Mouse (Mus musculus): ENCODE results near the gene Ncoa5. TPM values are rescaled to one million over a fixed set of nuclear protein-coding genes. Genes with fewer than 3 reads are reported as not detected.

Gene Ncoa5
- polyA plus RNA-seq, 1 experiment from 2014 or later: 11.9 TPM

DNA sequence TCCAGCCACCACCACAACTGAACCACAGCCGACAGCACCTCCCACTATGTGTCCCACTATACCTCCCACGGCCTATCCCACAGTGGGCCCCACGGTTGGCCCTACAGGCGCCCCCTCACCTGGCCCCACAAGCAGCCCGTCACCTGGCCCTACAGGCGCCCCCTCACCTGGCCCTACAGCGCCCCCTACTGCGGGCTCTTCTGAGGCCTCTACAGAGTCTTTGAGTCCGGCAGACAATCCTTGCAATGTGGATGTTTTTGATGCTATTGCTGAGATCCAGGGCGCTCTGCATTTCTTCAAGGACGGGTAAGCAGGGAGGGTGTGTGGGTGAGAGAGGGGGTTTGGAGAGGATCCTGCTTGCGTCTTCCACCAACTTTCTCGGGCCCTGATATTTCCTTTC is 82.2 kb downstream of the Ncoa5 start:
- no peak for ATAC-seq
- Histone ChIP-seq H3K4me3 (ENCODE audit: low read depth, low read length) (no peak overlapping the region), H3K4me1 (replicated peaks; ENCODE audit: control insufficient read depth, insufficient read depth, low read length) (no peaks in the 10 kb centered on the region), H3K27me3 (replicated peaks; ENCODE audit: control insufficient read depth, insufficient read depth, low read length) (peaks cover 60% of the 10 kb centered on the region), H3K9ac (ENCODE audit: low read depth, low read length) (no peak overlapping the region), H3K9me3 (ENCODE audit: control insufficient read depth) (no peaks in the 10 kb centered on the region), H3K36me3 (ENCODE audit: control insufficient read depth, insufficient read depth) (no peaks in the 10 kb centered on the region), H3K27ac (ENCODE audit: low read depth, low read length) (no peak overlapping the region), H3K4me2 (replicated peaks; ENCODE audit: low read depth) (no peak overlapping the region)
- 40% methylated on average over 13 of the region's 13 CpGs for WGBS
- peak; percentile 49 for TF ChIP-seq CTCF (IDR thresholded peaks at IDR 0.05; ENCODE audit: low read depth)

DNA sequence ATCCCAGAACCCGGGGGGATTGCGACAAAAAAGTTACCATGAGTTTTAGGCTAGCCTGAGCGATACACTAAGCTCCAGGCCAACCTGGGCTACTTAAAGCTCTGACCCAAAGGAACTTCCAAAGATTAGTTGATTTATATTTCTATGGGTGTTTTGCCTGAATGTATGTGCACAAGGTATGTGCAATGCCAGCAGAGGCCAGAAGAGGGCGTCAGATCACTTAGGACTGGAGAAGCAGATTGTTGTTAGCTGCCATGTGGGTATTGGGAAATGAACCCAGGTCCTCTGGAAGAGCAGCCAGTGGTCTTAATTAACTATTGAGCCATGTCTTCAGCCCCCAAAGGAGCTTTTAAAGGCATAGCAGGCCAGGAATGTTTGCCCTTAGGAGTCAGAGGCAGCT is 82.9 kb downstream of the Ncoa5 start:
- H3K27me3 ChIP-seq (replicated peaks; ENCODE audit: control insufficient read depth, insufficient read depth, low read length): peaks cover 65% of the 10 kb centered on the region
- no peak for ATAC-seq
- 83% methylated on average over 4 of the region's 4 CpGs for WGBS

DNA sequence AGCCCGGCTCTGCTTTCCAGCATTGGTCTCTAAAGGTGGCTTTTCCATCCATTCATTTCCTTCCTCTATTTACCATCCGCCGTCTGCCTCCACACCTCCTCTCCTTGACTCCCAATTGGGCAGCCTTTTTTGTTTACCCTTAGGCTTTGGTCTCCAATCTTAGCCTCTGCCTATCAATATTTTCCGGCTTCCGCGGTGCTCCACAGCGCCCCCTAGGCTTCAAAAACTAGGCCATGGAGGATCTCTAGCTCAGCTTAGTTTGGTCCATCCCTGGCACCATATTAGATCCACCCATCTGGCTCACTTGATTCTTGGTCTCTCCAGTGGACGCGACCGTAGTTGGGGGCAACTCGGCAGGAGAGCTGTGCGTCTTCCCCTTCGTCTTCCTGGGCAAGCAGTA is 84.2 kb downstream of the Ncoa5 start:
- 26% methylated on average over 13 of the region's 13 CpGs for WGBS
- Histone ChIP-seq H3K9me3 (ENCODE audit: control insufficient read depth) (no peaks in the 10 kb centered on the region), H3K27ac (ENCODE audit: low read depth, low read length) (no peak overlapping the region), H3K27me3 (replicated peaks; ENCODE audit: control insufficient read depth, insufficient read depth, low read length) (peaks cover 65% of the 10 kb centered on the region), H3K9ac (ENCODE audit: low read depth, low read length) (no peak overlapping the region), H3K4me3 (ENCODE audit: low read depth, low read length) (no peak overlapping the region), H3K4me1 (replicated peaks; ENCODE audit: control insufficient read depth, insufficient read depth, low read length) (no peaks in the 10 kb centered on the region), H3K36me3 (ENCODE audit: control insufficient read depth, insufficient read depth) (no peaks in the 10 kb centered on the region), H3K4me2 (replicated peaks; ENCODE audit: low read depth) (no peak overlapping the region)
- ATAC-seq: no peak
- peak; percentile 60 for TF ChIP-seq CTCF (IDR thresholded peaks at IDR 0.05; ENCODE audit: low read depth)

More for the DNA sequence above, 82.9 kb downstream of the Ncoa5 start:
- Histone ChIP-seq H3K36me3 (ENCODE audit: control insufficient read depth, insufficient read depth) (no peaks in the 10 kb centered on the region), H3K9me3 (ENCODE audit: control insufficient read depth) (no peaks in the 10 kb centered on the region), H3K9ac (ENCODE audit: low read depth, low read length) (no peak overlapping the region), H3K4me2 (replicated peaks; ENCODE audit: low read depth) (no peak overlapping the region), H3K4me1 (replicated peaks; ENCODE audit: control insufficient read depth, insufficient read depth, low read length) (no peaks in the 10 kb centered on the region), H3K27ac (ENCODE audit: low read depth, low read length) (no peak overlapping the region), H3K4me3 (ENCODE audit: low read depth, low read length) (no peak overlapping the region)
- TF ChIP-seq CTCF (IDR thresholded peaks at IDR 0.05; ENCODE audit: low read depth): peak; percentile 44

Other genes starting within 250 kb of the Ncoa5 start
- gene Snx21, start 249.0 kb downstream of the Ncoa5 start, polyA plus RNA-seq (2015; fragmentation: Nextera tagmentation; extraction: Ambion mirVana): 12.5 and 13.0 TPM in 2 replicates
- 52.5 and 54.4 TPM in 2 replicates for gene Acot8, start 230.0 kb downstream of the Ncoa5 start, polyA plus RNA-seq (2015; fragmentation: Nextera tagmentation; extraction: Ambion mirVana)
- 3.7 and 4.2 TPM in 2 replicates for gene Zswim3, start 229.8 kb downstream of the Ncoa5 start, polyA plus RNA-seq (2015; fragmentation: Nextera tagmentation; extraction: Ambion mirVana)
- gene Zswim1, start 212.2 kb downstream of the Ncoa5 start, polyA plus RNA-seq (2015; fragmentation: Nextera tagmentation; extraction: Ambion mirVana): 7.0 and 7.6 TPM in 2 replicates
- not detected in 2 replicates for gene Spata25, start 206.3 kb downstream of the Ncoa5 start, polyA plus RNA-seq (2015; fragmentation: Nextera tagmentation; extraction: Ambion mirVana)
- gene Ctsa, start 202.0 kb downstream of the Ncoa5 start, polyA plus RNA-seq (2015; fragmentation: Nextera tagmentation; extraction: Ambion mirVana): 1,079 and 1,142 TPM in 2 replicates
- gene Neurl2, start 201.4 kb downstream of the Ncoa5 start, polyA plus RNA-seq (2015; fragmentation: Nextera tagmentation; extraction: Ambion mirVana): 4.6 and 5.7 TPM in 2 replicates
- 14.5 and 16.2 TPM in 2 replicates for gene Pltp, start 177.2 kb downstream of the Ncoa5 start, polyA plus RNA-seq (2015; fragmentation: Nextera tagmentation; extraction: Ambion mirVana)
- 43.2 and 44.0 TPM in 2 replicates for gene Pcif1, start 155.6 kb downstream of the Ncoa5 start, polyA plus RNA-seq (2015; fragmentation: Nextera tagmentation; extraction: Ambion mirVana)
- gene Zfp335, start 123.1 kb downstream of the Ncoa5 start, polyA plus RNA-seq (2015; fragmentation: Nextera tagmentation; extraction: Ambion mirVana): 3.6 and 3.8 TPM in 2 replicates
- 9.6 and 9.8 TPM in 2 replicates for gene Mmp9, start 94.1 kb downstream of the Ncoa5 start, polyA plus RNA-seq (2015; fragmentation: Nextera tagmentation; extraction: Ambion mirVana)
- 0.09 and 0.47 TPM in 2 replicates for gene Slc12a5, start 74.1 kb downstream of the Ncoa5 start, polyA plus RNA-seq (2015; fragmentation: Nextera tagmentation; extraction: Ambion mirVana)
- gene Cd40, start 20.8 kb upstream of the Ncoa5 start, polyA plus RNA-seq (2015; fragmentation: Nextera tagmentation; extraction: Ambion mirVana): 3.6 and 4.6 TPM in 2 replicates
- gene 1700025C18Rik, start 55.9 kb upstream of the Ncoa5 start, polyA plus RNA-seq (2015; fragmentation: Nextera tagmentation; extraction: Ambion mirVana): not detected in 2 replicates
- gene Cdh22, start 200.0 kb upstream of the Ncoa5 start, polyA plus RNA-seq (2015; fragmentation: Nextera tagmentation; extraction: Ambion mirVana): 0.25 and 0.41 TPM in 2 replicates

All from intestine, postnatal 0 days (tissue).